Mouse (Mus musculus): ENCODE results near the gene Abl2.
A peak's percentile ranks its signal among the peaks of the same experiment; 100 is the strongest.

GRCm38 (mm10) chr1:156633095-156633494 lies 74.5 kb downstream of the Abl2 start:
- TF ChIP-seq CTCF (IDR thresholded peaks at IDR 0.05): peak; percentile 84
- 0 out of 2 replicates have a peak, but pooled peaks have one; percentile 14 for TF ChIP-seq EP300 (IDR thresholded peaks at IDR 0.05; ENCODE audit: insufficient read depth, low read depth, low read length)

Measured in heart, adult 2 months (tissue).